Mouse (Mus musculus) brain, embryonic 14.5 days (tissue): ENCODE data around the gene Man2b1. TPM values are rescaled to one million over a fixed set of nuclear protein-coding genes. Genes with fewer than 3 reads are reported as not detected.

Source experiments
- DNase-seq: peaks from one replicate; pipeline ENCODE4 v3.0.0-alpha.2; 2011; ENCODE audit warnings: low read depth
- CTCF ChIP-seq: fragments of 200-500 bp; IDR thresholded peaks from 2 replicates; pipeline ENCODE4 v1.5.1; 2012; ENCODE audit warnings: inconsistent platforms, mild to moderate bottlenecking, moderate library complexity, borderline replicate concordance; ENCODE audit not compliant: insufficient read depth, insufficient read length; ENCODE audit errors: extremely low read depth
- POLR2A ChIP-seq: fragments of 200-500 bp; IDR thresholded peaks from 2 replicates; pipeline ENCODE4 v1.6.1; 2012; ENCODE audit warnings: mild to moderate bottlenecking, inconsistent platforms, borderline replicate concordance; ENCODE audit not compliant: poor library complexity, insufficient read depth, insufficient read length, severe bottlenecking; ENCODE audit errors: extremely low read depth
- polyA plus RNA-seq: library from polyadenylated mRNA; depleted of rRNA; stranded (reverse); fragments of >200 nt; gene quantifications from 2 replicates; pipeline ENCODE4 v1.2.3, GENCODE M21; 2012; rRNA removed

The Man2b1 gene
- 21.6 and 23.9 TPM in 2 replicates for polyA plus RNA-seq

- peak; percentile 87 for DNase-seq
- TF ChIP-seq POLR2A (no peak), CTCF (peak; percentile 43; the same call in 1 of the 2 replicates)
Observed at GRCm38 (mm10) chr8:85083108-85083813, at the start of gene Man2b1. TSS of gene Man2b1 (plus strand) at chr8:85083270.

GRCm38 (mm10) chr8:85033867-85034266, 49.2 kb upstream of the Man2b1 start:
- TF ChIP-seq POLR2A, result no peak
- no peak for TF ChIP-seq CTCF
- no peak for DNase-seq

GRCm38 (mm10) chr8:85034764-85035163, 48.3 kb upstream of the Man2b1 start:
- DNase-seq, result peak; percentile 92
- TF ChIP-seq CTCF (no peak), POLR2A (no peak)

- TF ChIP-seq POLR2A (no peak), CTCF (no peak)
- DNase-seq, result no peak
Observed at GRCm38 (mm10) chr8:85035165-85035727, 47.8 kb upstream of the Man2b1 start.

GRCm38 (mm10) chr8:85035728-85036310, 47.3 kb upstream of the Man2b1 start:
- DNase-seq, result peak; percentile 36
- no peak for TF ChIP-seq CTCF
- no peak for TF ChIP-seq POLR2A

GRCm38 (mm10) chr8:85036381-85036717, 46.7 kb upstream of the Man2b1 start:
- no peak for TF ChIP-seq POLR2A
- TF ChIP-seq CTCF, result no peak
- DNase-seq, result no peak

GRCm38 (mm10) chr8:85036718-85037365, 46.2 kb upstream of the Man2b1 start, which contains the start of gene Tnpo2:
TSS of gene Tnpo2 (plus strand) at chr8:85036915.
- TF ChIP-seq CTCF, result no peak
- 0 out of 2 replicates have a peak, but pooled peaks have one; percentile 8 for TF ChIP-seq POLR2A
- DNase-seq, result peak; percentile 99

GRCm38 (mm10) chr8:85037366-85037680, 45.7 kb upstream of the Man2b1 start:
- TF ChIP-seq POLR2A, result 0 out of 2 replicates have a peak, but pooled peaks have one; percentile 0
- no peak for TF ChIP-seq CTCF
- peak; percentile 81 for DNase-seq

GRCm38 (mm10) chr8:85037681-85038531, 45.2 kb upstream of the Man2b1 start:
- DNase-seq, result peak; percentile 54
- TF ChIP-seq POLR2A (no peak), CTCF (no peak)

GRCm38 (mm10) chr8:85043619-85044018, 39.5 kb upstream of the Man2b1 start:
- TF ChIP-seq CTCF, result no peak
- TF ChIP-seq POLR2A, result no peak
- no peak for DNase-seq
